Mouse (Mus musculus) neural tube, embryonic 11.5 days (tissue): Measurements from ENCODE around the gene Vmn2r101. TPM values are rescaled to one million over a fixed set of nuclear protein-coding genes. Genes with fewer than 3 reads are reported as not detected.

Experiments used
- ATAC-seq: fragments of 200-750 bp; cut with Nextera tagmentation; 2 replicates; pipeline ENCODE4 v1.8.0; 2017; ENCODE audit warnings: moderate number of reproducible peaks, mild to moderate bottlenecking, moderate TSS enrichment, moderate library complexity; ENCODE audit not compliant: insufficient read depth, low FRiP score, low TSS enrichment
- DNase-seq: peaks from one replicate; pipeline ENCODE4 v3.0.0-alpha.2; 2015; ENCODE audit warnings: low spot score
- H3K27ac ChIP-seq: fragments of 300-500 bp; sonication (generic); 2 replicates; pipeline ENCODE4 v1.5.1; 2014; ENCODE audit warnings: low read depth, mild to moderate bottlenecking, low read length
- H3K27me3 ChIP-seq: fragments of 300-500 bp; sonication (generic); 2 replicates; pipeline ENCODE4 v1.6.1; 2014; ENCODE audit warnings: mild to moderate bottlenecking, low read length, mixed read lengths; ENCODE audit not compliant: control insufficient read depth, insufficient read depth
- H3K36me3 ChIP-seq: fragments of 300-500 bp; sonication (generic); 2 replicates; pipeline ENCODE4 v1.6.1; 2014; ENCODE audit warnings: mild to moderate bottlenecking, low read length, moderate library complexity, mixed read lengths; ENCODE audit not compliant: control insufficient read depth, insufficient read depth
- H3K4me1 ChIP-seq: fragments of 300-500 bp; sonication (generic); 2 replicates; pipeline ENCODE4 v1.6.1; 2014; ENCODE audit warnings: low read length, mixed read lengths; ENCODE audit not compliant: control insufficient read depth, insufficient read depth
- H3K4me2 ChIP-seq: fragments of 300-500 bp; sonication (generic); 2 replicates; pipeline ENCODE4 v1.6.1; 2014; ENCODE audit warnings: low read depth, mild to moderate bottlenecking, moderate library complexity
- H3K4me3 ChIP-seq: fragments of 300-500 bp; sonication (generic); 2 replicates; pipeline ENCODE4 v1.5.1; 2014; ENCODE audit warnings: low read depth, low read length
- H3K9ac ChIP-seq: fragments of 300-500 bp; sonication (generic); 2 replicates; pipeline ENCODE4 v1.6.1; 2014; ENCODE audit warnings: mild to moderate bottlenecking, low read length
- H3K9me3 ChIP-seq: fragments of 300-500 bp; sonication (generic); 2 replicates; pipeline ENCODE4 v1.6.1; 2016; ENCODE audit warnings: low read length; ENCODE audit not compliant: control insufficient read depth
- WGBS: fragments of 180-500 bp; shearing (Covaris S2); extraction: QIAGEN DNeasy Blood & Tissue Kit; methylation state at CpG from one replicate; pipeline ENCODE4 v1.1.7; 2014; 5-methylcytosine and 5-hydroxymethylcytosine counted together
- polyA plus RNA-seq: library from polyadenylated mRNA; unstranded; fragments of >200 nt; fragmentation: Nextera tagmentation; extraction: Ambion mirVana; gene quantifications from 2 replicates; pipeline ENCODE4 v1.2.1, GENCODE M21; 2014

Gene Vmn2r101
- not detected in 2 replicates for polyA plus RNA-seq

- no peak within 1 kb of the TSS for H3K9ac ChIP-seq
- H3K9me3 ChIP-seq, result no peaks in the 10 kb centered on the region
- DNase-seq (no peak), ATAC-seq (no peak)
- no peaks in the 10 kb centered on the region for H3K36me3 ChIP-seq
- no peaks in the 10 kb centered on the region for H3K4me1 ChIP-seq
- no peaks in the 10 kb centered on the region for H3K27me3 ChIP-seq
- H3K4me2 ChIP-seq, result no peak within 1 kb of the TSS
- no peak within 1 kb of the TSS for H3K4me3 ChIP-seq
- H3K27ac ChIP-seq, result no peak within 1 kb of the TSS
These were observed at the start of gene Vmn2r101 for GRCm38 (mm10) chr17:19576927-19577326. TSS of gene Vmn2r101 (plus strand) at chr17:19577227.

GRCm38 (mm10) chr17:19629328-19629727 is 52.3 kb downstream of the Vmn2r101 start:
- peaks cover 7% of the 10 kb centered on the region for H3K9me3 ChIP-seq
- 96% methylated on average over 1 of the region's 1 CpGs for WGBS

GRCm38 (mm10) chr17:19658447-19658846 is 81.4 kb downstream of the Vmn2r101 start:
- Histone ChIP-seq H3K4me2 (no peak overlapping the region), H3K27me3 (no peaks in the 10 kb centered on the region), H3K4me1 (no peaks in the 10 kb centered on the region), H3K27ac (no peak overlapping the region), H3K36me3 (no peaks in the 10 kb centered on the region), H3K9ac (no peak overlapping the region), H3K9me3 (no peaks in the 10 kb centered on the region), H3K4me3 (no peak overlapping the region)
- DNase-seq (no peak), ATAC-seq (no peak)
- 72% methylated on average over 3 of the region's 3 CpGs for WGBS

More at GRCm38 (mm10) chr17:19629328-19629727, 52.3 kb downstream of the Vmn2r101 start:
- no peak overlapping the region for H3K27ac ChIP-seq
- DNase-seq (no peak), ATAC-seq (no peak)
- H3K36me3 ChIP-seq, result no peaks in the 10 kb centered on the region
- no peak overlapping the region for H3K4me3 ChIP-seq
- no peak overlapping the region for H3K4me2 ChIP-seq
- H3K9ac ChIP-seq, result no peak overlapping the region
- H3K27me3 ChIP-seq, result no peaks in the 10 kb centered on the region
- H3K4me1 ChIP-seq, result no peaks in the 10 kb centered on the region

- 80% methylated on average over 2 of the region's 2 CpGs for WGBS
- no peak within 1 kb of the TSS for H3K4me3 ChIP-seq
- H3K4me2 ChIP-seq, result no peak within 1 kb of the TSS
- DNase-seq (no peak), ATAC-seq (no peak)
- H3K9ac ChIP-seq, result no peak within 1 kb of the TSS
- H3K36me3 ChIP-seq, result no peaks in the 10 kb centered on the region
- H3K9me3 ChIP-seq, result no peaks in the 10 kb centered on the region
- H3K27me3 ChIP-seq, result no peaks in the 10 kb centered on the region
- no peaks in the 10 kb centered on the region for H3K4me1 ChIP-seq
- H3K27ac ChIP-seq, result no peak within 1 kb of the TSS
These were observed 83.0 kb downstream of the Vmn2r101 start, which contains the start of gene Vmn2r102 for GRCm38 (mm10) chr17:19660028-19660427. TSS of gene Vmn2r102 (plus strand) at chr17:19660328.

Other genes starting within 250 kb of the Vmn2r101 start
- gene Vmn2r99, start 215.3 kb upstream of the Vmn2r101 start, polyA plus RNA-seq, result not detected in 2 replicates
- not detected in 2 replicates for gene Vmn2r100, start 72.5 kb upstream of the Vmn2r101 start, polyA plus RNA-seq
- not detected in 2 replicates for gene Vmn2r102, start 83.1 kb downstream of the Vmn2r101 start, polyA plus RNA-seq
- not detected in 2 replicates for gene Vmn2r103, start 196.1 kb downstream of the Vmn2r101 start, polyA plus RNA-seq